Mouse (Mus musculus): ENCODE measurements around the gene Gm49369. TPM values are rescaled to one million over a fixed set of nuclear protein-coding genes. Genes with fewer than 3 reads are reported as not detected.
"Not testable (repeated sequence)": the region's sequence is repeated elsewhere in the genome, so short reads cannot be mapped to it uniquely, and the experiment has no call there.

Gm49369 gene
- total RNA-seq (2021): 1 to 10 TPM; 1.0 to 4.1 TPM
- long read RNA-seq, experiment 1: 0 reads
- long read RNA-seq, experiment 2: 0 reads

- intact Hi-C loops (cut with DNase I; ENCODE audit: low total_unique reads): no loop called here
- no peak for DNase-seq
Measured at GRCm38 (mm10) chr7:142382567-142382966, at the start of gene Gm49369. Gene Gm49369 (minus strand): TSS chr7:142382667.

GRCm38 (mm10) chr7:142431106-142431505 is 48.6 kb upstream of the Gm49369 start:
- intact Hi-C loops (cut with DNase I; ENCODE audit: low total_unique reads): loop anchor here (10.0 kb wide), 1 partner anchor 154 kb away; no protein-coding TSS in a partner anchor
- DNase-seq: no peak

GRCm38 (mm10) chr7:142430160-142430678 is 47.8 kb upstream of the Gm49369 start:
- DNase-seq: peak; percentile 66
- intact Hi-C loops (cut with DNase I; ENCODE audit: low total_unique reads): loop anchor here (10.0 kb wide), 1 partner anchor 155 kb away; no protein-coding TSS in a partner anchor

GRCm38 (mm10) chr7:142428213-142428612 is 45.7 kb upstream of the Gm49369 start:
- intact Hi-C loops (cut with DNase I; ENCODE audit: low total_unique reads): loop anchor here (5.0 kb wide), 2 partner anchors 36 to 91 kb away; no protein-coding TSS in a partner anchor
- DNase-seq: peak; percentile 64

- peak; percentile 34 for DNase-seq
- intact Hi-C loops (cut with DNase I; ENCODE audit: low total_unique reads): loop anchor here (5.0 kb wide), 2 partner anchors 33 to 88 kb away; no protein-coding TSS in a partner anchor
Measured at GRCm38 (mm10) chr7:142425641-142426213, 43.3 kb upstream of the Gm49369 start.

GRCm38 (mm10) chr7:142421826-142422225 is 39.4 kb upstream of the Gm49369 start:
- DNase-seq: no peak

GRCm38 (mm10) chr7:142419887-142420286 is 37.4 kb upstream of the Gm49369 start:
- intact Hi-C loops (cut with DNase I; ENCODE audit: low total_unique reads): no loop called here
- no peak for DNase-seq

More at GRCm38 (mm10) chr7:142421826-142422225, 39.4 kb upstream of the Gm49369 start:
- intact Hi-C loops (cut with DNase I; ENCODE audit: low total_unique reads): no loop called here

DNA sequence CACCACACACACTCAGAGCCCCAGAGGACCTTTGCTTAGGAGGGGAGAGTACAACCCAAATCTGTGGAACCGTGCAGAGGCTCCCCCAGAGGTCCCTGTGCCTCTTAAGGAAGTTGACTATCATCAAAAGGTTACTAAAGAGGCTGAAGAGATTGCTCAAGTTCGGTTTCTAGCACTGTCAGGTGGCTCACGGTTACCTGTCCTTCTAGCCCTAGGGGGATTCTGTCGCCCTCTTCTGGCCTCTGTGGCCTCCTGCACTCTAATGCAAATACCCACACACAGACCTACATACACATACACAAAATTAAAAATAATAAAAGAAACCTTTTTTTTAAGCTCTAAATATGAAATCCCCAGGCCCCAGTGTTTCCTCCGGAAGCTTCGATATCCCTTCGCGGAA is 36.2 kb upstream of the Gm49369 start:
- intact Hi-C loops (cut with DNase I; ENCODE audit: low total_unique reads): no loop called here
- DNase-seq: no peak

- intact Hi-C loops (cut with DNase I; ENCODE audit: low total_unique reads): no loop called here
- no peak for DNase-seq
Measured at GRCm38 (mm10) chr7:142418027-142418426, 35.6 kb upstream of the Gm49369 start.

DNA sequence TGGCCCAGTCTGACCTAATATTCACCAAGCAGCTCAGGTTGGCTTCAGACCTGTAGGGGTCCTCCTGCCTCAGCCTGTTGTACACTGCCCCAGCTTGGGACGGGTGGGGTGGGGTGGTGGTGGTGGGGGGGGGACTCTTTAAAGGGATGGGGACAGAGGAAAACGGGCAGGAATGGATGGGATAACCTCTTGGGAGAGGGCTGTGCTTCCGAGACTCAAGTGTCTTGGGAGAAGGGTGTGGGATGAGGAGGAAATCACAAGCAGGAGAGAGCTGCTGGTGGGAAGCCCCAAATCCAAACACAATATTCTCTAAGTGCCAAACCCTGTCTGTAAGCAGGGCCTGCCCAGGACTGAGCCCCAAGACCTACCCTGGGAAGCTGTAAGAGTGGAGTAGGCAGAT is 33.8 kb upstream of the Gm49369 start:
- intact Hi-C loops (cut with DNase I; ENCODE audit: low total_unique reads): no loop called here
- DNase-seq: no peak

DNA sequence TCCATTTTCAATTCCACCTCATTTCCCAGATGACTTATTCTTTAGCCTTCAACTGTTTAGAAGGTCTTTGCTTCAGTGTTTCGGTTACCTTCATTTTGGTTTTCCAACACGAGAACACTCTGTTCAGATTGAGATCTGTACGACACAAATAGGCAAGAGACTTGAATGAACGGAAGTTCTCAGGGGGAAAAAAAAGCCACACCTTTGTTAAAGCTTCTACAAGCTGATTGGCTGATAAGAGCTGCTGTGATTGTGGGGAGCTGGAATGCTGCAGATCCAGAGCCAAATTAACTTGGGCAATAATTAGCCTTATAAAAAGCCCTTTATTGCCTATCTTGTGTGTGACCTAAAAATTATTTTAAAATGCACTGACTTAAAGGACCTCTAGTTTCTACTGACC is 32.8 kb upstream of the Gm49369 start:
- intact Hi-C loops (cut with DNase I; ENCODE audit: low total_unique reads): no loop called here
- no peak for DNase-seq

DNA sequence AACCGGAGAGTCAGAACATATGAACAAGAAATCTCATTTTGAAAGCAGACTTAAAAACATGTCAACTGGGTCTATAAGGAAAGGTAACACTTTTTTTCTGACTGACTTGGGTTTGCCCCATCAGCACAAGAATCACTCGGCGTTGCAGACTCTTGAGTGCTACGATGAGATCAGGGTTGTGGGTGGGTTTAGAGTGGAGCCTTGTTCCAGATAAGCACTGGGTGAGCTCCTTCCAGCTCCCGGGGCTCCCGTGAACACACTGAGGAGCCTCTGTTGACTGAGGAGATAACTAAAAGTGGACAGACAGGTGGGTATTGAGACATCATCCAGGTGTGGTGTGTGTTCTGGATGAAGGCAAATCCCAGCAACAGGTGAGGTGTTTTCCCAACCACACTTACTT is 30.8 kb upstream of the Gm49369 start:
- intact Hi-C loops (cut with DNase I; ENCODE audit: low total_unique reads): no loop called here
- DNase-seq: no peak

DNA sequence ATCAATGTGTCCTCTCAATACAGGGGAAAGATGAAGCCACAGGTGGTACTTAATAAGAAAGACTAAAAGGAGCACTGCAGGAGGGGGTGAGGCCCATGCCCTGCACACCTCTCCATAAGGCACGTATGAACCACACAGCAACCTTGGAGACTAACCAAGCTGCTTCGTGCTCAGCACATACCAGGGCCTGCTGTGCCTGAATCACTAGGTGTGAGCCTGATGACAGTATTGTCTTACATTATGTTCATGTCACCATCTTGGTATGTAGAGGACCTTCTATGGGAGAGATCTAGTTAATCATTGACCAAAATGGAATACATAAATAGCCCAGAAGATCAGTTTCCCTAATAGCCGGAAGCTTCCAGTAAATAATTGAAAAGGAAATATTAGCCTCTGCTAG is 27.1 kb upstream of the Gm49369 start:
- intact Hi-C loops (cut with DNase I; ENCODE audit: low total_unique reads): no loop called here

DNA sequence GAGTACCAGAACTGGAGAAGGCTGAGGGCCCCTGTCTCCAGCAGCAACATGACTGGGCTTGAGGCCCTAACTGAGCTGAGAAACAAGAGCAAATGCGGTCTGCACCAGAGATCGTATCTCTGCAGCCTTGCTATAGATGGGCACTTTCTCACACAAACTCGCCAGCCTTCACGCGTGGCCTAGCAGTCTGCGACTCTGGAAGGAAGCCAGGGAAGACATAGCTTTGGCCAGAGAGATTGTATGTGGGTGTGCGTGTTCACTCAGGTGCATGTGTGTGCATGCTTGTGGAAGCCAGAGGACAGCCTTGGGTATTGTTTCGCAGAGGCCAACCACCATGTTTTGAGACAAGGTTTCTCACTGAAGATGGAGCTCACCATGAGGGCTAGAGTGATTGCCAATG is 26.2 kb upstream of the Gm49369 start:
- DNase-seq: no peak
- intact Hi-C loops (cut with DNase I; ENCODE audit: low total_unique reads): no loop called here

More for the DNA sequence above, 27.1 kb upstream of the Gm49369 start:
- no peak for DNase-seq

- intact Hi-C loops (cut with DNase I; ENCODE audit: low total_unique reads): no loop called here
Measured at GRCm38 (mm10) chr7:142407935-142408334, 25.5 kb upstream of the Gm49369 start.

GRCm38 (mm10) chr7:142405134-142405533 is 22.7 kb upstream of the Gm49369 start:
- DNase-seq; intact Hi-C loops (cut with DNase I; ENCODE audit: low total_unique reads): not testable (repeated sequence)

More at GRCm38 (mm10) chr7:142407935-142408334, 25.5 kb upstream of the Gm49369 start:
- DNase-seq: no peak

DNA sequence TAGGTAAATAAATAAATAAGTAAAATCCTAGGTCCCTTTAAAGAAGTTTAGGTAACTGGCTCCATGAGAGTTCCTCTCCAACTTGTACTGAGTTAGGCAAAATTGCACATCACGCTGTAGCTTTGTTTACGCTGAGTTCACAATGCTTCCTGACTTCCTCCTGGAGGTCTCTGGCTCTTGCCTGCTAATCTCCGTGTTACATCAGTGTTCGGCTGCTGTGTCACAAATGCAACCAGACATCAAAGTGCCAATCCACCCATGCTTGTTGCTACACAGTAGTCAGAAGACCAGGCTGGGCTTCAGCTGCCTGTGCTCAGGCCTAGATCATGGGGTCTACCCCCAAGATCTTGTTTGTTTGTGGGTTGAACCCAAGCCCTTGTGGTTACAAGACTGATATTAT is 21.1 kb upstream of the Gm49369 start:
- no peak for DNase-seq
- intact Hi-C loops (cut with DNase I; ENCODE audit: low total_unique reads): no loop called here

DNA sequence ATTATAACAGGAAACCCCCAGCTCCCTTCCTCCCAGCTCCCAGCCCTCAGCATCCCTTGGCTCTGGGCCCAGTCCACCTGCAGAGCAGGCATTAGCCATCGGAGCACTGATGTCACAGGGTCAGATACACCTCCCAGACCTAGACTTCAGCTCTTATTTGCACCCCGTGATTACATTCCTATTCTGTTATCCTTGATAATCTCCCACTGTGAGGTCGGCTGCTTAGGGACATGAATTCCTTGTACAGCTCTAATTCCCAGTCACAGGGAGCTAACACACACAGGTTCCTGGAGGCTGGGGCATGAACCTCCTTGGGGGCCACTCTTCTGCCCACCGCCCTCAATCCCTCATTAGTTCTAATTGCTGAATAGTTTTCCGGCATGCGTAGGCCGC is 18.3 kb upstream of the Gm49369 start:
- intact Hi-C loops (cut with DNase I; ENCODE audit: low total_unique reads): no loop called here
- DNase-seq: no peak

- intact Hi-C loops (cut with DNase I; ENCODE audit: low total_unique reads): no loop called here
- DNase-seq: no peak
Measured at GRCm38 (mm10) chr7:142400112-142400749, 17.8 kb upstream of the Gm49369 start.

- intact Hi-C loops (cut with DNase I; ENCODE audit: low total_unique reads): no loop called here
- DNase-seq: no peak
Measured at GRCm38 (mm10) chr7:142399250-142399649, 16.8 kb upstream of the Gm49369 start.

DNA sequence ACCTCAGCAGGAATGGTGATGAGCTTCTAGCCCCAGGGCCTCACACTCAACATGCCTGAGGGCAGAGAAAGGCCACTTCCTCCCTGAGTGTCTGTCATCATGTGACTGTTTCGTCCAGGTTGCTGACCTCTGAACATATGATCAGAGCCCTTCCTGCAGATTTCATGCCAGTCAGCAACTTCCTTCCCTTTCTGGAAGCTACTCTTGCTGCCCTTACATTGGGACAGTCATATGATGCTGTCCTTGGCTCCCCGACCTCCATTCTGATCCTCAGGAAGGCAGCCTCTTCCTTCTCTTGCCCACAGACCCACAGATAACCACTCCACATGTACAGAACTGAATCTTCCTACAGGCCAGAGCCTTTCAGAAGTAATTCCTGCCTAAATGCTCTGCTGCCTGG is 15.6 kb upstream of the Gm49369 start:
- intact Hi-C loops (cut with DNase I; ENCODE audit: low total_unique reads): no loop called here
- DNase-seq: no peak

All from gastrocnemius, postnatal 14 days (tissue).